Mouse (Mus musculus) heart, embryonic 14.5 days (tissue): ENCODE results near the gene Glt8d1. TPM values are rescaled to one million over a fixed set of nuclear protein-coding genes. Genes with fewer than 3 reads are reported as not detected.

Source experiments
- ATAC-seq: fragments of 200-750 bp; cut with Nextera tagmentation; 2 replicates; pipeline ENCODE4 v1.8.0; 2017; ENCODE audit warnings: low read depth, moderate TSS enrichment; ENCODE audit not compliant: insufficient number of reproducible peaks, insufficient read depth, low FRiP score
- H3K27ac ChIP-seq, 2 experiments: fragments of 200-500 bp in 1 of 2; fragments of 300-500 bp in 1 of 2; sonication (generic) in 1 of 2; replicated peaks in 1 of 2; 2 replicates each; pipeline ENCODE4 v1.5.1; 2012 to 2014; ENCODE audit warnings: low read depth in 2 of 2, low read length in 2 of 2, control low read depth in 1 of 2, mild to moderate bottlenecking in 1 of 2, mixed read lengths in 1 of 2; ENCODE audit not compliant: control insufficient read depth in 1 of 2, insufficient read depth in 1 of 2
- H3K27me3 ChIP-seq: fragments of 300-500 bp; sonication (generic); 2 replicates; pipeline ENCODE4 v1.6.1; 2014; ENCODE audit warnings: mild to moderate bottlenecking, low read length, control low read depth; ENCODE audit not compliant: control insufficient read depth, insufficient read depth
- H3K36me3 ChIP-seq: fragments of 300-500 bp; sonication (generic); 2 replicates; pipeline ENCODE4 v1.6.1; 2014; ENCODE audit warnings: mild to moderate bottlenecking, control low read depth, low read length, mixed read lengths; ENCODE audit not compliant: control insufficient read depth, insufficient read depth
- H3K4me1 ChIP-seq, 2 experiments: fragments of 200-500 bp in 1 of 2; fragments of 300-500 bp in 1 of 2; sonication (generic) in 1 of 2; 2 replicates each; pipeline ENCODE4 v1.6.1; 2012 to 2014; ENCODE audit warnings: low read length in 2 of 2, control low read depth in 1 of 2, mixed read lengths in 1 of 2; ENCODE audit not compliant: control insufficient read depth in 2 of 2, insufficient read depth in 2 of 2
- H3K4me2 ChIP-seq: fragments of 300-500 bp; sonication (generic); 2 replicates; pipeline ENCODE4 v1.6.1; 2014; ENCODE audit warnings: mild to moderate bottlenecking, low read length
- H3K4me3 ChIP-seq, 2 experiments: fragments of 200-500 bp in 1 of 2; fragments of 300-500 bp in 1 of 2; sonication (generic) in 1 of 2; 2 replicates each; pipeline ENCODE4 v1.5.1; 2012 to 2014; ENCODE audit warnings: low read length in 2 of 2, mild to moderate bottlenecking in 2 of 2, control low read depth in 1 of 2, low read depth in 1 of 2, moderate library complexity in 1 of 2; ENCODE audit not compliant: control insufficient read depth in 1 of 2, insufficient read depth in 1 of 2
- H3K9ac ChIP-seq: fragments of 300-500 bp; sonication (generic); 2 replicates; pipeline ENCODE4 v1.6.1; 2014; ENCODE audit warnings: mild to moderate bottlenecking, low read length
- H3K9me3 ChIP-seq: fragments of 300-500 bp; sonication (generic); 2 replicates; pipeline ENCODE4 v1.6.1; 2016; ENCODE audit warnings: low read length, control low read depth; ENCODE audit not compliant: control insufficient read depth
- WGBS: fragments of 180-500 bp; shearing (Covaris S2); extraction: QIAGEN DNeasy Blood & Tissue Kit; methylation state at CpG from one replicate; pipeline ENCODE4 v1.1.7; 2014; 5-methylcytosine and 5-hydroxymethylcytosine counted together
- polyA plus RNA-seq: library from polyadenylated mRNA; unstranded; fragments of >200 nt; fragmentation: Nextera tagmentation; extraction: Ambion mirVana; gene quantifications from 2 replicates; pipeline ENCODE4 v1.2.1, GENCODE M21; 2014

The Glt8d1 gene
- 48.1 and 60.3 TPM in 2 replicates for polyA plus RNA-seq

DNA sequence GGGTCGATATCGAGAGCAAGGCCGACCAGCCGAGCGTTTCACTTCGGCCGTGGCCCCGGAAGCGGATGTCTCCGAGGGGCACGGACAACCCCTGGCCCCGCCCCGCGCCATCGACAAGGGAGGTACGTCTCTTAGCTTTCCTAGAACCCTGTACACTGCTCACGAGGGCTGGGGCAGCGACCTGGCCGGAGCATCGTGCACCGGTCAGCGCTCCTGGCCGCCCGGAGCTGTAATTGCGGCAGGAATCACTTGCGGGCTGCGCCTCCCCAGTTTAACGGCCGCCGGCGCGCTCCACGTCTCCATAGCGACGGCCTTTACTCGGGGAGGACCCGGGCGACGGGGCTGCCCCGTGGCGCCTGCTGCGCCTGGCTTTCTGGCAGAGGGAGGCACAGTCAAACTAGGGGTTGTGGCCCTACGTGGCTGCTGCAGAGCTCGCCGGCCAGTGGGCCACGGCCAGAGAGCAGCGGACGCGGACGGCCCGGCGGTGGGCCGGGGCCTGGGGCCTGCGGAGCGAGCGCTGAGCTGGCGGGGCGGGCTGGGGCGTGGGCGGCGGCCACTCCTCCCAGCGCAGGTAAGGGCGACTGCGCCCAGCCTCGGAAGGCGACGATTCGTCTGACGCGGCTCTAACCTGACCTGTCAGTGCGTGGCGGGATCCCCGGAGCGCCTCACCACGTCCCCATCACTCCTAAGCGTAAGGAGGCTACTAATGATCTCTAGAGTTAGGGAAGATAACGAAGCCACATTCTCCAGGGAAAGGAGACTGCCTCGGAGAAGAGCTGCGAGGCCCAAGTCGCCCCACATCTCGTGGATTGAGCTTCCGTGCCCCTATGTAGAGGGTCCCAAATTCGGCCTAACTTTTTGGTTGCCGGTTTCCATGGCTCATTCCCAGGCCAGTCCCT lies at the start of gene Glt8d1, which contains the start of gene Spcs1:
Gene Glt8d1 (plus strand): TSS at position 94 of the 899 bp plus-strand sequence.
Gene Spcs1 (minus strand): TSS at position 366 of the 899 bp plus-strand sequence.
- Histone ChIP-seq H3K9me3 (no peaks in the 10 kb centered on the region), H3K27ac (peak within 1 kb of the TSS; percentile 74 to 90), H3K4me1 (peaks cover 4 to 11% of the 10 kb centered on the region in 2 experiments), H3K9ac (peak within 1 kb of the TSS; percentile 95), H3K36me3 (peaks cover 20% of the 10 kb centered on the region), H3K4me2 (peak within 1 kb of the TSS; percentile 70), H3K4me3 (peak within 1 kb of the TSS; percentile 90 to 98), H3K27me3 (no peaks in the 10 kb centered on the region)
- under 1% methylated on average over 72 of the region's 84 CpGs for WGBS
- peak; percentile 86 for ATAC-seq

DNA sequence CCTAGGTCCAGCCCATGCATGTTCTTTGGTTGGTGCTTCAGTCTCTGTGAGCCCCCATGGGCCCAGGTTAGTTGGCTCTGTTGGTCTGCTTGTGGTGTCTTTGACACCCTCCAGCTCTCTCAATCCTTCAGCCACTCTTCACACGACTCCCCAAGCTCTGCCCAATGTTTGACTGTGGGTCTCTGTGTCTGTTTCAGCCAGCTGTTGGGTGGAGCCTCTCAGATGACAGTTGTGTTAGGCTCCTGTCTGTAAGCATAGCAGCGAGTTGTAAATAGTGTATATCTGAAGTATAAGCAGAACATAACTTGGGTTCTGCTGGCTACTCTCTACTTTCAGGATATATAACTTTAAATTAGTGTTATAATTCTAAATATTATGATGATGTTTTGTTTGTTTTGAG lies 42.7 kb upstream of the Glt8d1 start:
- no peak overlapping the region for H3K27ac ChIP-seq
- H3K36me3 ChIP-seq: 0 out of 2 replicates have a peak, but pooled peaks cover 9% of the 10 kb centered on the region
- 73% methylated on average over 2 of the region's 2 CpGs for WGBS
- H3K4me1 ChIP-seq: no peaks in the 10 kb centered on the region
- no peaks in the 10 kb centered on the region for H3K27me3 ChIP-seq
- H3K9ac ChIP-seq: no peak overlapping the region
- no peak overlapping the region for H3K4me3 ChIP-seq
- no peaks in the 10 kb centered on the region for H3K9me3 ChIP-seq
- no peak for ATAC-seq
- H3K4me2 ChIP-seq: no peak overlapping the region

DNA sequence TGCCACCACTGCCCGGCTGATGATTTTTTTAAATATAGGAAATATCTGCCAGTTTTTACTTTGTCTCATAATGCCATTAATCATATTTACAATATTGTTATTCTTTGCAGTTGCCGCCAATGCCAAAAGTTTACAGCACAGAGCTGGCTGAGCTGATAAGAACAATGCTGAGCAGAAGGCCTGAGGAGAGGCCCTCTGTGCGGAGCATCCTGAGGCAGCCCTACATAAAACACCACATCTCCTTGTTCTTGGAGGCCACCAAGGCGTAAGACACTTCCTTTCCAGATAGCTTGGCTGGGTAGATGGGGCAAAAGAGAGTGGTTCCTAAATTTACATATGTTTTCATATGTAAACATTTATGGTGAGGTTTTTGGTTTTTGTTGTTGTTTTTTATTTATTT lies 42.2 kb upstream of the Glt8d1 start:
- Histone ChIP-seq H3K27ac (no peak overlapping the region), H3K36me3 (0 out of 2 replicates have a peak, but pooled peaks cover 9% of the 10 kb centered on the region), H3K9ac (no peak overlapping the region), H3K9me3 (no peaks in the 10 kb centered on the region), H3K27me3 (no peaks in the 10 kb centered on the region), H3K4me2 (no peak overlapping the region), H3K4me3 (no peak overlapping the region), H3K4me1 (no peaks in the 10 kb centered on the region)
- WGBS: 75% methylated on average over 4 of the region's 4 CpGs
- ATAC-seq: no peak

GRCm38 (mm10) chr14:30960366-30960765 lies 40.8 kb upstream of the Glt8d1 start:
- no peaks in the 10 kb centered on the region for H3K27me3 ChIP-seq
- 82% methylated on average over 1 of the region's 1 CpGs for WGBS
- H3K9ac ChIP-seq: no peak overlapping the region
- no peaks in the 10 kb centered on the region for H3K4me1 ChIP-seq
- no peak overlapping the region for H3K4me3 ChIP-seq
- no peaks in the 10 kb centered on the region for H3K9me3 ChIP-seq
- 0 out of 2 replicates have a peak, but pooled peaks cover 9% of the 10 kb centered on the region for H3K36me3 ChIP-seq
- H3K4me2 ChIP-seq: no peak overlapping the region
- H3K27ac ChIP-seq: no peak overlapping the region
- no peak for ATAC-seq

DNA sequence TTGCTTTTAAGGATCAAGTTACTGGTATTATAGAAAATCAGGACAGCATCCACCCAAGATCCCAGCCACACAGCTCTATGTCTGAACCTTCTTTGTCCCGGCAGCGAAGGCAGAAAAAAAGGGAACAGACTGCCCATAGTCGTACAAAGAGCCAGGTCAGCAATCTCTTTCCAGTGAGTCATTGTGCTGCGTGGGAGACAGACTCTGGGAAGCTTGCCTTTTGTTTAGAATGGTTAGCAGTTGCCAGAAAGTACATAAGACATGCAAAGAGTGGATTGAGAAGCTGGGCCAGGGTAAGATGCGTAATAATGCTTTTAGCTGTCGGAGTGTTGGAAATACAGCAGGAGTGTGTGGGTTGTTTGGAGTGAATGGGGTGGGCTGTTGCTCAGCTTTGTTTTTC lies 27.0 kb upstream of the Glt8d1 start:
- Histone ChIP-seq H3K4me3 (no peak overlapping the region), H3K9ac (no peak overlapping the region), H3K4me2 (no peak overlapping the region), H3K9me3 (no peaks in the 10 kb centered on the region), H3K36me3 (peaks cover 4% of the 10 kb centered on the region; the same call in 1 of the 2 replicates), H3K4me1 (no peaks in the 10 kb centered on the region), H3K27ac (no peak overlapping the region), H3K27me3 (no peaks in the 10 kb centered on the region)
- 62% methylated on average over 6 of the region's 6 CpGs for WGBS
- ATAC-seq: no peak

DNA sequence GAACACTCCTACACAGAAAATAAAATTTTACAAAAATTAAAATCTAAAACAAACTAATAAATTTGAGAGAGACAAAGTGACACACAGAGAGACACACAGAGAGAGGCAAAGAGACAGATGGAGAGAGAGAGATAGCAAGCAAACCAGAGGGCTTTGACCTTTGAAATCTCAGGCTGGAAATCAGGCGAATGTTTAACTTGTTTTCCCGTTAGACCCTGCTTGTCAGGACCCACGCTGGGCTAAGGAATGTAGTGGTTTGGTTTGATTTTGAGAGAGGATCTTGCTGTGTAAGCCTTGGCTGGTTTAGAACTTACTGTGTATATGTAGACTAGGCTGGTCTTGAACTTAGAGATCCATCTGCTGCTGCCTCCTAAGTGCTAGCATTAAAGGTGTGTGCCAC lies 25.0 kb upstream of the Glt8d1 start:
- no peaks in the 10 kb centered on the region for H3K27me3 ChIP-seq
- H3K36me3 ChIP-seq: no peaks in the 10 kb centered on the region; the same call in 1 of the 2 replicates
- no peak overlapping the region for H3K27ac ChIP-seq
- no peaks in the 10 kb centered on the region for H3K4me1 ChIP-seq
- H3K4me3 ChIP-seq: no peak overlapping the region
- H3K4me2 ChIP-seq: no peak overlapping the region
- H3K9ac ChIP-seq: no peak overlapping the region
- no peaks in the 10 kb centered on the region for H3K9me3 ChIP-seq
- WGBS: 73% methylated on average over 3 of the region's 3 CpGs
- no peak for ATAC-seq

- Histone ChIP-seq H3K27ac (no peak overlapping the region), H3K4me3 (no peak overlapping the region), H3K27me3 (no peaks in the 10 kb centered on the region), H3K36me3 (peaks cover 11% of the 10 kb centered on the region), H3K9ac (no peak overlapping the region), H3K4me2 (no peak overlapping the region), H3K4me1 (peaks cover 0 to 7% of the 10 kb centered on the region in 2 experiments; a peak in 2 of 4 replicates), H3K9me3 (no peaks in the 10 kb centered on the region)
- no peak for ATAC-seq
Measured at GRCm38 (mm10) chr14:30996417-30996816, 4.8 kb upstream of the Glt8d1 start.
